Mouse (Mus musculus) neutrophil, adult 5-6 weeks (primary cell): ENCODE measurements at regions not wholly inside any gene's neighbourhood (a gene's known extent, or its start where the extent isn't known, plus 50 kb on each side); places are given as distances from the start of the nearest gene placed in this dataset.

Experiments used
- ATAC-seq: fragments of 151-379, 151-347 bp; 2 replicates; pipeline ENCODE4 v1.8.0; 2017; ENCODE audit warnings: mild to moderate bottlenecking, moderate TSS enrichment; ENCODE audit not compliant: insufficient number of reproducible peaks, poor library complexity, low FRiP score, severe bottlenecking; ENCODE audit errors: extremely low read depth

DNA sequence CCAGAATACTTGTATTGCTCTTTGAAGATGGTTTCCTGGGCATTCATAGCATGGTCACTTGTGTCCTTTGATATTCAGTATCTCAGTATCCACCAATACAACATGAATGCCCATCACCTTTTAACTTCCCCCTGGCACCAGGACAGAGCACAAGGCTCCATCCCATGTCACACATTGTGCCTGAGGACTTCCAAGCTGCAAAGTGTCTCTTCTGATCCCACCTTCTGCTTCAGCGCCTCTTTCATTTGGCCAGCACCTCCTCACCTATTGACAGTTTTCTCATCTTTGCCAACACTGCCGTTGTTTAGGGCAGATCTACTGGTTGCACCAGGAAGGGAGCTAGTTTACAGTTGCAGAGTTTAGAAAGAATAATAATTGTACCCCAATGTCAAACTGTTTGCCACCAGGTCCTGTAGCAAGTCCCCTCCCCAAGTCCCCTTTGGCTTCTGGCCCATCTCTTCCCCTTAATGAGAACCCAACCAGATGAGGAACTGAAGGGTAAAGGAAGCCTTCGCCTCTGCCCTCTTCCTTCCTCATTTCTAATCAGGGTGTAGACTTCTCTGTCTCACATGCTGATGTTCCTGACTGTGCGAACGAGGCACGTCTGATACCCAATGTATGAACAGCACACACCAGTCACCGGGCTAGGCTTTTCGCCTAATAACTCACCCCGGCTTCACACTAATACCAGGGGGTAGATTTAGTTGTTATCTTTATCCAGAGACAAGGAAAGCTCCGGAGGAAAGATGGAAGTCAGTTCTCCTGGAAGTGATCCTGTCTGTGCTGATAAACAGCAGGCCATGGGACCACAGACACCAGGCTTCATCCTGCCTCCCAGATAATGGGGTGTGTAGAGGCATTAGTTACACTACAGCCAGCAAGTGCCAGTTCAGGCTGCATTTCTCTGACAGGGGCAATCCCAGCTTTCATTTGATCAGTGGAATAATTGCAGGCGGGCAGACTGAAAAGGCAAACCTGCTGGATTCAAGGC is 223.8 kb downstream of the 1500009L16Rik start:
- ATAC-seq, result peak; percentile 94

DNA sequence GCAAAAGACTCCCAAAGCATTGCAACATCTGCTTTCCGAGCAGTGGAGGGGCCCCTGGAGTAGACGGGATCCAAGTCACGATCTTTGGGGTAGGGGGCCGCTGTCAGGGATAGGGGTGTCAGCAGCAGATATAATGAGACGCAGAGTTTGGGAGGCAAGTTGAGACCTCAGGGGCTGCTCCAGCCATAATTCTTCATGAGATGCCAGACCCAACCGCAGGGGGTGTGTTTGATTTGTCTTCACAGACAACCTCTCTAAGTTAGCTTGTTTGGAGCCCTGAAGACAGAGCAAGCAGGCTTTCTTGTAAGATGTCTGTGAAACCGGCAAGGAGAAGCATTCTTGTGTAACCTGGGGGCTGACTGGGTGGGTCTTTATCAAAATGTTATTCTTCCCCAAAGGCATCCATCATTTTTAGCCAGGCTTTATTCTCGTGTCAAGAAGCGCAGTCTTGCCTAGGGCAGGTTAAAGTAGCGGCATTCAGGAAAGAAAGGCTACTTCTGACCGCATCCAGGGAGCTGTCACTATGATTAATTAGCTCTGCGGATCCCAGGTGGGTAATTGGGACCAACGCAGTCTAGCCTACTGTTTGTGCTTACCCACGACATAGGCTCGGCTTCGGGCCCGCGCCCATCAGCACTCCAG is 234.6 kb downstream of the 1500009L16Rik start:
- no peak for ATAC-seq

DNA sequence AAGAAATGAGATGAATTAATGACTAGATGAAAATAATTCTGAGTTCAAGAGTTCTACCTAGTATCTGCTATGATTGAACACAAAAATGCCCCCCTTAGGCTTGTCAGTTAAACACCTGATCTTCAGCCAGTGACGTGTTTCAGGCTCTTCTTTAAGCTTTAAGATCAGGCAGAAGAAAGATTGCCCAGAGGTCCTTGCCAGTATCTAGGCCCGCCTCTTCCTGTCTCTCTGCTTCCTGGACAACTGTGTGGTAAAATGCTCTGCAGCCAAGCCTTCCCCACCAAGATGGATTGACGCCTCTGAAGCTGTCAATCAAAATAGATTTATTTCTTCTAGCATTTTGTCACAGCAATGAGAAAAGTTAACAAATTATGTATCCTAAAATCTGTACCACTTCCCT is 235.7 kb downstream of the 1500009L16Rik start:
- ATAC-seq, result no peak

DNA sequence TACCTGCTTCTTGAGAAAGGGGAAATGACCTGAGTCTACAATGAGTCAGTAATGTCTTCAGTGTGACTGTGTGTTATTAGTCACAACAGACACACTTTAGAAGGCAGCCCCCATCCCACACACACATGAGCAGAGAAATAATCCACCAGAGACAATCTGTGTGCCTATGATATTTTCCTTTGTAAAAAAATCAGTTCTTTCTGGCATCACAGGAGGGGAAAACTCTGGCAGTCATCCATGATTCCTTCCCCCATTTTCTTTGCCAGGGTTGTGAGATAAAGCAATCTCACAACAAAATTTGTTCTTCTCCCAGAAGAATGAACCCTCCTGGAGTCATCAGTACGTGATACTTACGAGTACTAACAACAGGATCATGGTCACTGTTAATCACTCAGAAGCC is 236.2 kb downstream of the 1500009L16Rik start:
- peak; percentile 30; the same call in 1 of the 2 replicates for ATAC-seq

DNA sequence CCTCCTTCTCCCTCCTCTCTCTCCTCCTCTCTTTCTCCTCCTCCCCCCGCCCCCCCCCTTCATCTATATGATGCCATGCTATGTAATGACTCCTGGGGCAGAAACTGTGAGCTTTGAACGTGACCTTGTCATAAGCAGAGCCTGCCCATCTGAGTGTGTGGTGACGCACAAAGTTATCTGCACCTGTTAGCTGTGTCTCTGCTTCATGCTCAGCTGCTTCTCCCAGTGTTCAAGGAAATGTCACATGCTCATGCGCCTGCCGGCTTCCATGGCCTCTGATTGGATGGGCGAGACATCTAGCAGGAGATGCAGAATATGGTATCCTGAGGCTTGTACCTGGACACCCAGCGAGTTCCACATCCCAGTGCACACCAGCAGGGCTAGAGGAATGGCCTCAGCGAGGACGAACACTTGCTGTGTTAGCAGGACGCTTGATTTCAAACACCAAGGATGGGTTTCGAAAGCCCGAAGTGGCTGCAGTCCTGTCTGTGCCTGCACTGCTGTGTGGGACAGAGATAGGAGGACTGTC is 240.6 kb downstream of the 1500009L16Rik start:
- ATAC-seq, result no peak

DNA sequence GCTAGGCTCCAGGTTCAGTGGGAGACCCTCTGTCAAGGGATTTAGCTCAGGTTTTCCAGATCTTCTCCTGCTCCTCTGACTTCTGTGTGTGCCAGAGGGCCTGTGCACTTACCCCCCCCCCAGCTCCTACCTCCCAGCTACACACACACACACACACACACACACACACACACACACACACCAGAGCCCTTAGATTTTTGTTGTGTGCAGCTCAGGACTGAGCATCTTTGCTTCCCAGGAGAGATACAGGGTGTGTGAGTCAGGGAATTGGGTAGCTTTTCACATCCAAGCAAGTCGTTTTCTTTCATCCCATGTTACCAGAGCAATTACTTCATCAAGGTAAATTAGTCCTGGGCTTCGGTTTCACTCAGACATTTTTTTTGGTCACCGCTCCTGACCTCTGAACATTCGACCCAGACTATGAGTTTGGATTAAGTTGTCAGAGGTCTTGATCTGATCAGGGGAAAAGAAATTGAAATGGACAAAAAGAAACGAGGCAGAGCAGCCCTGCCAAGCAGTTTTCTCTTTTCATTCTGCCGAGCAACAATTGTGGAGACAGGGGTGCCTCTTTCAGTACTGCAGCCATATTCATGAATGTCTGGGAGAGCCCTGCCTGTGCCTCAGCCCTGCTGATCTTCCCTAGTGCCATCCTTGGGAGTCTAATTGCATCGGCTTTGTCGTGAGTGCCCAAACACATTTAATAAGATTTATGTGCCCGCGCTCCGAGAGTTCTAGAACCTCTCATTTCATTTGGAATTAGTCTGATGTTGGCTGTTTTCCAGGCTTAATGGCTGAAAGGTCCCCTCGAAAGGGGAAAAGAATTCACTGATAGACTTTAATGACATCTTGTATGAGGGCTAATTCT is 241.3 kb downstream of the 1500009L16Rik start:
- ATAC-seq, result no peak

DNA sequence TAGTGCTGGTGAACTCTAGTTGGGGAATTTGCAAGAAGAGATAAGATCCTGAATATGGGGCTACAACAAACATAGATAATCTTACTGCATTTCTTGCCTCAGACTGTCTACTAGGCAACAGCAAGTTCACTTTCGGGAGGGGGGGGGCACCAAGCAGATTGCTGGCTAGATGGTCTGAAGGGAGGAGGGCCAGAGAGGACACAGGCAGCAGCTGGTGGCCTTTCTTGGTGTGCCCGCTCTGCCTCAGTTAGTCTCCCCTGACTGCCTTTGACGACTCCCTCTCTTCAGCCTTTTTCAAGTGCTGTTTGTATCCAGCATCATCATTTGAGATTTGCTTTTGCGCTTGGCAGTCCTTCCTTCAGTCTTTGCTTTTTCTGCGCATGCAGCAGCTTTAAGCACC is 242.2 kb downstream of the 1500009L16Rik start:
- ATAC-seq, result no peak

DNA sequence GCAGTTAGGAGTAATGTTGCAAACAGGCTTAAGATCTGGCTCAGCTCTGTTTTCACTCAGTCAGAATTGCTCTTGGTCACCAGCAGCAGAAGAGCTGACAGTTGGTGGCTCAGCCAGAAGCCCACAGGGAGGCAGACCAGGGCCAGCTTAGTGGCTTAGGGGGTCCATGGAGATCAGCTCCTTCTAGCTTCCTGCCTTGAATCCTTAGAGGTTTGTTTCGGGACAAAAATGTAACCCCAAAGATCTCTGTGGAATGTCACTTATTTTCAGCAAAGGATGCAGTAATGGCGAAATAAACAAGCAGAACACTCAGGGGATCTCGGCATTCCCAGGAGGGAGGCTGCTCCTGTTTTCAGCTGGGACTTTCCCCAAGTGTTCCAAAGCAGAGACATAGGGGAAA is 247.8 kb downstream of the 1500009L16Rik start:
- ATAC-seq, result no peak

DNA sequence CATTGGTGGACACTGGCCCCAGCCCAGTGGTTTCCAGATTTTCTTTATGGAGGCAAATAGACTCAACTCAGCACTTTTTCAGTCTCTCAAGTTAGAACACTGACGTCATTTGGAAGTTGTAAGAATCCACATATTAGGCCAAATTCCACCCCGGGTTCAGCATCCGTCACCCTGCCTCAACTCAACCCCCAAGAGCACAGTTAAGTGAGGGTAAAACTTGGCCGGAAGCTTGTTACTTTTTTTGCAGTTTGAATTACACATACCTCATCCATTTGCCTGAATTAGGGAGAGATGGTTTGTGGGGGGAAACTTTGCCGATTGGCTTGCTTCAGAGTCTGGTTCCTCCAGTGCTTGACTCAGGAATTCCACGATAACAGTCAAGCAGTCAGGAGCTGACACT is 251.9 kb downstream of the 1500009L16Rik start:
- no peak for ATAC-seq

DNA sequence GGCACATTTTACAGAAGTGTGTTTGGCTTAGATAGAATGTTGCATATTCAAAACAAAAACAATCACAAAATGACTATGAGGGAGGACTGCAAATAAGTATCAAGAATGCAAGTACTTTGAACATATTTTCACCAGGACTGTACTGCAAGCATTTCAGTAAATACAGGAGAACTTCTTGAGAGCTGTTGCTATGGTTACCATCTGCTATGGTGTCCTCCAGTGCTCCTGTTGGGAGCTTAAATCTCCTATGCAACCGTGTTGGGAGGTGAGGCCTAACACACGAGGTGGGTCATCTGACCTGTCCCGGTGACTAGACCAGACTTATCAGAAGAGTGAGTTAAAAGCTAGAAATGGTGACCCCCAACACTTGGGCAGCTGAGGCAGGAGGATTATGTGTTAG is 253.9 kb downstream of the 1500009L16Rik start:
- no peak for ATAC-seq

DNA sequence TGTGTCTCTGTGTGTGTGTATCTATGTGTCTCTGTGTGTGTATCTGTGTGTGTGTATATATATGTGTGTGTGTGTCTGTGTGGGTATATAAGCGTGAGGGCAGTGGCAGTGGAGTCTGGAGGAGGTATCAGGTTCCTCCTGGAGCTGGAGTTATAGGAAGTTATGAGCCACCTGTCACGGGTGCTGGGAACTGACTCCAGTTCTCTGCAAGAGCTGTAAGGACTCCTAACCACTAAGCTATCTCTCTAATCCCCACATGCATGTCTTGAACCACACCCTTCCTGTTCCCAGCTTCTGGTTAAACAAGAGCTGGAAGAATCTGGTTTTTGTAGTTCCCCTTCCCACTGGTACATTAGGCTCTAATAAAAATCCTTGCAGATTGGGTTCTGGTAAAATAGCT is 257.3 kb downstream of the 1500009L16Rik start:
- ATAC-seq, result no peak

DNA sequence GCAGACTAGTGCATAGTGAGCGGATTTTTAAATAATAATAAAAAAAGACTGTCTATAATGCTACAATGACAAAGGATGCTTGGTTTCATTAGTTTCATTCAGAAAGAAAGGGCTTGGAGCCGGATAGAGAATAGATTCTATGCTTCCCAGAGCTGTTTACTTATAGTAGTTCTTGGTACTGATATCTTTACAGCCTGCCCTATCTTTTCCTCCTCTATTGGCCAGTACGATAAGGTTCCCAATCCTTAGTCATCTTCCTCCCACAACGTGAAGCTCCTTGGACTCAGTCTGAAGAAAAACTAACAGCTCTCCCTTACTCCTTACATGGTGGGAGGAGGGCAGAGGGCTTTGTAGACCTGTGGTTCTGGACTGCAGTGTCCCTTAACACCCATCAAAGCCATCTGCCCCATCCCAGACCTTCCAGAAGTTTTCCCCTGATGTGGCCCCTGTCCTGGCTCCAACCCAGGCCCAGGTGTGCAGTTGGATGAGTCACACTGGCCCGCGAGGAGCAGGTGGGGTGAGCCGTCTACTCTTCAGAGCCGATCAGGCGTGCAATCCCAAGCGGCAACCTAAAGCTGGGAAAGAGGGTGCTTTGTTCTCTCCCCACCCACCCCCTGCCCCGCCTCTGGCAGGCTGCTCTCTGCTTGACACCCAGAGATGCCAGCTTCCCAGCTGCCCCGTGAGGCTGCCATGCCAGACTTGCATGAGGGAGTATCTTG is 262.2 kb downstream of the 1500009L16Rik start:
- no peak for ATAC-seq

DNA sequence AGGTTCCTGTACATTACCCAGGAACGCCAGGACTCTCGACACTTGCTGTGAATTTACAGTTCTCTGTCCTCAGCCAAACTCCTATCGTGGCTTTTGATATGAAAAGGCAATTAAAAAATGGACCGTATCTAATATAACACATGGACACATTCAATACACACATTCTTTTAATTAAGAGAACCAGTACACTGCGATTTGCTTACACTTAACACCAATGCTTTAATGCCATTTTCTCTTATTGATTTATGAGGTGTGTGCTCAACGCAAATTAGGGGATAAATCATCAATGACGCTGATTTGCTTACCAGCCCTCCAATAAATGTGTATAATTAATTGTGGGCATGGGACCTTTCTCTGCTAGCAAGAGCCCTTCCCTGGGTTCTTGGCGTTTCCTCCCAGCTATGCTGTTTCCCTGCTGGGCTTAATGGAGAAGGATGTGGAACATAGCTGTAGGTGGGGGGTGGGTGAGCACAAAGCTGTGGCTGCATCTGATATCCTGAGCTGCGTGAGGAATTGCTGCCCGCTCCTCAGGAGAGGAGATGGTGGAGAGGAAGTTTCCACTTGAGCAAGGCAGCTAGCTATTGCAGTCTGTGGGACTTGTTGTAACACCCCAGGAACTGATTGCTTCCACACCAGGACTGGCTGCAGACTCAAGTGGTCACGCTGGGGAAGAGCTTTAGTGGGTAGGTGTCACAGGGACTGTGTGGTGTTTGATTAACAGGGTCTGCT is 270.1 kb downstream of the 1500009L16Rik start:
- no peak for ATAC-seq

DNA sequence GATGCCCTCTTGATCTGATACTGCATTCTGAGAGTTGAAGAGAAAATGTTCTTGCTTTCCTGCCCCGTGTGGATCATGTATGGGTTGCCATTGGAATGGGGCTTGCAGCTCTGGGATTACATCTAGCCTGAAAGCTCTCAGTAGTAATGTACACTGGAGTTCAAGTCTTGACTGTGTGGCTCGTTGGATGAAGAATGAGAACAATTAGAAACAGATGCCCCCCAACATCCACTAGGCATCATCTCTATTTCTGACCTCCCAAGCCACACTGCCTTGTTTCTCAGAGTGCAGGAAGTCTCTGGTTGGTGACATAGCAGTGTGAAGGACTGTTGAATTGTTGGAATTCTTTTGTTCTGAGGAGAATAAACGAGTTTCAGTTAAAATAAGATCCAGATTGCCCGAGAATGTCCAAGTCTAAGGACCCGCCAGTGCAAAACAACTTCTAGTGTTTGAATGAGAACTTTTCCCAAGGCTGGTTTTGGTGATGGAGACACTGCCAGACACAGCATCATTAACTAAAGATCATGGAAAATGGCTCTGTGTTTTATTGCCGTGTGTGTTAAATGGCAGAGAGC is 272.4 kb downstream of the 1500009L16Rik start:
- ATAC-seq, result no peak

DNA sequence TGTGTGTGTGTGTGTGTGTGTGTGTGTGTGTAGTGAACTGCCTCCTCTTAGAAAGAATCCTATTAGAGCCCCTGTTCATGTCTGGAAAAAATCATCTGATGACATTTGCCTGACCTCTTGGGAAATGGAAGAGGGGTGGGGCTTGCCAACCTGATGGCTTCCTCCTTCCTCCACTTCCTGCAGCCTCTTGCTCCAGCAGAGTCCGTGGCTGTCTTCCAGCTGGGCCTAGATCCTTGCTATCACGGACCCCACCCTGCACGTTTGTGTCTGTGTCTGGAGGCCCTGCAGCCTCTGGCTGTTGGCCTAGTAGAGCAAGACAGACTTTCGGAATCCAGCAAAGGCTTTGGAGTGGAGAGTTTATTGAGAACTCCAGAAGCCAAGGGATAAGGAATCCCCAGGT is 273.2 kb downstream of the 1500009L16Rik start:
- no peak for ATAC-seq

DNA sequence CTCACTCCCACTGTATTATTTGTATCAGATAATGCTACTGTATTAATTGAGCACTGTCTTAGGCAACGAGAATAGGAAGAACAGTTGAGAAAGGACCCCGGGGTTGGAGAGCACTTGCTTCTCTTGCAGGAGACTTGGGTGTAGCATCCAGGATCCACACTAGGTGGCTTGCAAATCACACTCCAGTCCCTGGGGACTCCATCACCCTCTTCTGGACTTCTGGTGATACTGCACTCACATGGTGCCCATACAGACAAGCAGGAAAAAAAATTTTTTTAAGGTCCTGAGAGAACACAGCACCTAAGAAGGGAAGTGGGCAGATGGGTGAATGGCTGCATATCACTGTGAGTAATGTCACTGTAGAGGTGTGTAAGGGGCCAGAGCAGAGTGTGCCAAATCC is 273.8 kb downstream of the 1500009L16Rik start:
- no peak for ATAC-seq

DNA sequence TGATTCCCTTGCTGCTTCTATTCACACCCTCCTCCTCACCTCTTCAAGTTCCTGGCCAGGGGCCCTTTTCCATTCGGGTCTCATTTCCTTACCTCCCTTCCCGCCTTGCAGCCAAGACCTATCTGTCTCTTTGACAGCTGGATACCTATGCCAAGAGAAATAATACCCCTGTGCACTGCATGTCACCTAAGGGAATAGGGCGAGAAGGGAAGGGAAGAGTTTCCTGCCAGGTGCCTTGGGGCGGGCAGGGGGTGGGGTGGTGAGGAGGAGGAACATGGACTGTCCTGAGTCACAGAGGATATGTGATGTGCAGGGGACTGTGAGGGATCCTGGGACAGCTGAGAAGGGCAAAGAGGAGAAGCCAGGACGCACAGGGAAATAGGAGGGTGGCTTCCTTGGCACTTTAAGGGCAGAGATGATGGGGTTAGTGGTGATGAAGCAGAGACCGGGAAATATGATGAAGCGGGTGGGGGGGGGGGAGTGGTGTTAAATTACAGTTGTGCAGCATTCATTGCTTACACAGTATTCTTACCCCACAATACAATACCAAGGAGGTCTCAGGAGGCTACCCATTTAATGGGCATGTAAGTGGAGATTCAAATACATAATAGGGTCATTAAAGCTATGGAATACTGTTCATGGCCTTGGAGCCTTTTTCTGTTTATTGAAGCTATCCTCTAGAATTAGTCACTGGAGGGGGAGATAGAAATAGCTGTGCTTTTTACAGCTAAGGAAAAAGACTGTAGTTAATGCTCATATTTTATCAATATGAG is 278.0 kb downstream of the 1500009L16Rik start:
- ATAC-seq, result no peak
